Mouse (Mus musculus): ENCODE measurements around the gene Hoxc5.

DNA sequence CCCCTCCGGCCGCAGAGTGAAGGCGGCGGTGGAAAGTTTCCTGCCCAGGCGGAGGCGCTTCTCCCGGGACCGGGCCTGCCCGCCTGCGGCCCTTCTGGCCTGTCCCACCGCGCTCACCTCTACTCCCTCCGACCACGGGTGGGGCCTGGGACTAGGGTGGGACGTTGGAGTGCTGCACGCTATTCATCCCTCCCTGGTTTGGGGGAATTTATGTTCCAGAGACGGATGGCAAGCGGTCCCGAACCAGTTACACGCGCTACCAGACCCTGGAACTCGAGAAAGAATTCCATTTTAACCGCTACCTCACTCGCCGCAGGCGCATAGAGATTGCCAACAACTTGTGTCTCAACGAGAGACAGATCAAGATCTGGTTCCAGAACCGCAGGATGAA lies 47.8 kb downstream of the Hoxc5 start:
- TF ChIP-seq CTCF (IDR thresholded peaks at IDR 0.05; ENCODE audit: borderline replicate concordance, control insufficient read depth, extremely low read depth, insufficient read depth, low read length, poor library complexity) (no peak), POLR2A (IDR thresholded peaks at IDR 0.05; ENCODE audit: control insufficient read depth, extremely low read depth, insufficient read depth, low read length, poor library complexity) (no peak)
